Mouse (Mus musculus): ENCODE results near the gene Eif4b. TPM values are rescaled to one million over a fixed set of nuclear protein-coding genes. Genes with fewer than 3 reads are reported as not detected.

Eif4b gene
- polyA plus RNA-seq, 1 experiment from 2014 or later = 121 TPM

DNA sequence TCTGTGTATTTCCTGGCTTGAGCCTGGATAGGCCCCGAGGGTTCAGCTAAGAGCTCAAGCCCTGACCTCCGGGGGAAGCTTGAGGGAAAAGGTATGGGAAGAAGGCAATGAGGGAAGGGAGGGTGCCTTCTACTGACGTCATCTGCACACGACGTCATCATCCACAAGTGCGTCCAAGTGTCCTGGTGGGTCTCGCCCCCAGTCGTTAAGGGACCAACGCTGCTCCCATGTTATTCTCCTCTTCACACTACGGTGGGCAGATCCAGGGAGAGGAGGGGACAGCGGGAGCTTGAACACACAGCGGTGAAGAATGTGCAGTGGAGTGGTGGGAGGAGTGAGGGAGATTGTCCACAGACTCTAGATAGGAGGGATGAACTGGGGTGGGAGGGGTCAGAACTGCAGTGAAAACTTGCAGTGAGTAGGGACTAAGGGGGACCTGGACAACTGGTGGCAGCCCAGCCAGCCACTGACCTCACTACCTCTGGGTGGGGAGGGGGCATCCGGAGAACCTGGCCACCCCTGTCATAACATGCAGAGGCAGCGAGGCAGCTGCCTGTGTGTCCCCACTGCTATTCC lies 29.9 kb downstream of the Eif4b start:
- Histone ChIP-seq H3K4me2 (ENCODE audit: low read depth) (peak overlapping the region; percentile 36), H3K4me1 (ENCODE audit: control insufficient read depth, insufficient read depth, low read length) (peaks cover 46% of the 10 kb centered on the region), H3K27me3 (ENCODE audit: control insufficient read depth, insufficient read depth, low read length) (peaks cover 27% of the 10 kb centered on the region), H3K9me3 (ENCODE audit: control insufficient read depth, low read length) (no peaks in the 10 kb centered on the region), H3K4me3 (ENCODE audit: low read depth, low read length) (peak overlapping the region; percentile 20; the same call in 1 of the 2 replicates), H3K36me3 (ENCODE audit: control insufficient read depth, insufficient read depth, low read length) (no peaks in the 10 kb centered on the region), H3K27ac (ENCODE audit: low read depth, low read length) (peak overlapping the region; percentile 76), H3K9ac (ENCODE audit: low read length) (peak overlapping the region; percentile 53)
- DNase-seq (ENCODE audit: low spot score) (peak; percentile 20), ATAC-seq (ENCODE audit: insufficient read depth, low FRiP score, low TSS enrichment) (no peak)
- 2% methylated on average over 14 of the region's 14 CpGs for WGBS

DNA sequence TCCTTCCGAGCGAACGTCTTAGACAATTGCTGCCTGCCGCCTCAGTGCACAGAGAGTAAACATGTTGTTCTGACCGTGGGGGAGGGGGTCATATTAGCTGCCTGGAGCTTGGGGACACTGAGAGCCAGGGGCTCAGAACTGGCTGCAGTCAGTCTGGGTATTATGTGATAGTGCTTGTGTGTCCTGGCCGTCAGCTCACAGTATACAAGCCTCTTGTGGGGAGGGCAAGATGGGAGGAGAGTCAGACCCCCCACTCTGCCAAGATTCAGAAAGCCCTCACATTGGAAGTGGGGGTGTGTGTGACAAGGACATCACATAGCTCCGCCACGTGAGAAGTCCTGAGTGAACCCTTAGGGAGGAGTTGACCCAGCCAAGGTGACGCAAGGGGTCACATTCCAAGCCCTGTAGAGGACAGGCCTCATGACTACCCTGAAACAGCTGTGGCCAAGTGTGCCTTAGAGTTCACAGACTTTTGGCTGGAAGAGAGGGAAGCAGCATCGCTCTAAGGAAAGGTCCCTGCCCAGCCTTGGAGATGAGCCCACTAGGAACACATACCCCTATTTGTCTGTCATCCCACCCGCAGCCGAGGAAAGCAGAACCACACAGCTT lies 30.5 kb downstream of the Eif4b start:
- Histone ChIP-seq H3K4me1 (ENCODE audit: control insufficient read depth, insufficient read depth, low read length) (peaks cover 46% of the 10 kb centered on the region), H3K9me3 (ENCODE audit: control insufficient read depth, low read length) (no peaks in the 10 kb centered on the region), H3K9ac (ENCODE audit: low read length) (no peak overlapping the region), H3K4me2 (ENCODE audit: low read depth) (peak overlapping the region; percentile 36), H3K4me3 (ENCODE audit: low read depth, low read length) (0 out of 2 replicates have a peak overlapping the region, but pooled peaks have one; percentile 19), H3K36me3 (ENCODE audit: control insufficient read depth, insufficient read depth, low read length) (no peaks in the 10 kb centered on the region), H3K27me3 (ENCODE audit: control insufficient read depth, insufficient read depth, low read length) (peaks cover 26% of the 10 kb centered on the region), H3K27ac (ENCODE audit: low read depth, low read length) (0 out of 2 replicates have a peak overlapping the region, but pooled peaks have one; percentile 8)
- ATAC-seq (ENCODE audit: insufficient read depth, low FRiP score, low TSS enrichment) = no peak
- DNase-seq (ENCODE audit: low spot score) = peak; percentile 39
- WGBS = 22% methylated on average over 12 of the region's 12 CpGs

DNA sequence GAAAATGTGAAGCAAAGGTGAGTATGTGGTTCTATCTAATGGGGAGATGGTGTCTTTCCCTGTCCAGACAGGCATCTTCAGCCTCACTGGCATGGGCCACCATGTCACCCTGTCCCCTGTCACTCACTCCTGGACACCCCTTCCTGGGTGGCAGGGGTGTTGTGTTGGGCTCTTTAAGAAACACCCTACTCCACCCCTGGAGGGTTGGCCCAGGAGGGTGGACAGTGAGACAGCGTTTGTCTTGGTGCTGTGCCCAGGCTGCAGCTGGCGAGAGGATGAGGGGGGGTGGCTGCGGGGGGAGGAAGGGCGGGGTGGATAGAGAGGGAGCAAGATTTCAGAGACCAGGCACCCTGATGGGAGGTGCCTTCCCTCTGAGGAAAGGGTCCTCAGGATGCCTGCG lies 31.8 kb downstream of the Eif4b start:
- Histone ChIP-seq H3K4me1 (ENCODE audit: control insufficient read depth, insufficient read depth, low read length) (peaks cover 37% of the 10 kb centered on the region), H3K36me3 (ENCODE audit: control insufficient read depth, insufficient read depth, low read length) (no peaks in the 10 kb centered on the region), H3K4me2 (ENCODE audit: low read depth) (no peak overlapping the region), H3K27ac (ENCODE audit: low read depth, low read length) (no peak overlapping the region), H3K9ac (ENCODE audit: low read length) (no peak overlapping the region), H3K4me3 (ENCODE audit: low read depth, low read length) (no peak overlapping the region), H3K27me3 (ENCODE audit: control insufficient read depth, insufficient read depth, low read length) (peaks cover 26% of the 10 kb centered on the region), H3K9me3 (ENCODE audit: control insufficient read depth, low read length) (no peaks in the 10 kb centered on the region)
- whole genome bisulfite sequencing = 71% methylated on average over 5 of the region's 5 CpGs
- DNase-seq (ENCODE audit: low spot score) (no peak), ATAC-seq (ENCODE audit: insufficient read depth, low FRiP score, low TSS enrichment) (no peak)

DNA sequence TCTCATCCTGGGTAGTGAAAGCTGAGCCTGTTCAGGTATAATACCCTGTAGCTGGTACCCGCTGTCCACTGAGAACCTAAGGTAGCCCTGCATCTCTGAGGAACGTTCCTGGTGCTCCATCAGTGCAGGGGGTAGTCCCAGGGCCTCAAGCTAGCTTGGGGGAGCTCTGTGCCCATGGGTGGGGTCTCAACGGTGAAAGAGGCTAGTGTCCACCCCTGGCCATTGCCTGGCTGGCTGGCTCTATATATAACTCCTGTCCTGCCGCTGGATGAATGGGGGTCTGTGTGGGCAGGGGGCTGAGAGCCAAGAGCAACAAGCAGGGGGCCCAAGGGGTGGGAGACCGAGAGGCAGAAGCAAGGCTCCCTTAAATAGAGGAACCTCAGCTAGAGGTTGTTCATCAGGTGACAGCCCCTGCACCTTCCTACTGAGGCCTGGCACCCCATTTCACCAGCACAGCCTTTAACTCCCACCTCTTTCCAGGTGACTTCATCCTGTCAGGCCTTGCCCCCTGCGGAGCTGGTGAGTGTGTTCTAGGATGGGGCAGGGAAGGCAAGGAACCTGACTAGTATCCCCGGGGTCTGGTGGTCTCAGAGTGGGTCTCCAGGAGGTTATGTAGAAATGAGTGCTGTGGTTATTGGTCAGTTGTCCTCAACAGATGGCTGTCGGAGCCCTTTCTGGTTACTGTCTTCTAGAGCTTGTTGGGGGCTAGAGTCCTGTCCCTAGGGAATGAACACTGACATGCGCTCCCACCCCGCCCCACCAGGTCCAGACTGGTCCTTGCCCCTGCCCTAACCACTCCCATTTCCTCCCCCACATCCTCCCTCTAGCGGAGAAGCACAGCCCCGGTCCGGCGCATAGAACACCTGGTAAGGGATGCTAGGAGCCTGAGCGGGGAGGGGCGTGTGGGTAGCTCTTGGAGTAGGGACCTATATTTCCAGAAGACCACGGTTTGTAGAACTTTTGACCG lies 32.5 kb downstream of the Eif4b start:
- 26% methylated on average over 18 of the region's 18 CpGs for WGBS
- Histone ChIP-seq H3K4me3 (ENCODE audit: low read depth, low read length) (no peak overlapping the region), H3K9ac (ENCODE audit: low read length) (no peak overlapping the region), H3K36me3 (ENCODE audit: control insufficient read depth, insufficient read depth, low read length) (no peaks in the 10 kb centered on the region), H3K27ac (ENCODE audit: low read depth, low read length) (no peak overlapping the region), H3K4me1 (ENCODE audit: control insufficient read depth, insufficient read depth, low read length) (peaks cover 31% of the 10 kb centered on the region), H3K4me2 (ENCODE audit: low read depth) (no peak overlapping the region), H3K9me3 (ENCODE audit: control insufficient read depth, low read length) (no peaks in the 10 kb centered on the region), H3K27me3 (ENCODE audit: control insufficient read depth, insufficient read depth, low read length) (peaks cover 26% of the 10 kb centered on the region)
- no peak for ATAC-seq (ENCODE audit: insufficient read depth, low FRiP score, low TSS enrichment)
- no peak for DNase-seq (ENCODE audit: low spot score)

DNA sequence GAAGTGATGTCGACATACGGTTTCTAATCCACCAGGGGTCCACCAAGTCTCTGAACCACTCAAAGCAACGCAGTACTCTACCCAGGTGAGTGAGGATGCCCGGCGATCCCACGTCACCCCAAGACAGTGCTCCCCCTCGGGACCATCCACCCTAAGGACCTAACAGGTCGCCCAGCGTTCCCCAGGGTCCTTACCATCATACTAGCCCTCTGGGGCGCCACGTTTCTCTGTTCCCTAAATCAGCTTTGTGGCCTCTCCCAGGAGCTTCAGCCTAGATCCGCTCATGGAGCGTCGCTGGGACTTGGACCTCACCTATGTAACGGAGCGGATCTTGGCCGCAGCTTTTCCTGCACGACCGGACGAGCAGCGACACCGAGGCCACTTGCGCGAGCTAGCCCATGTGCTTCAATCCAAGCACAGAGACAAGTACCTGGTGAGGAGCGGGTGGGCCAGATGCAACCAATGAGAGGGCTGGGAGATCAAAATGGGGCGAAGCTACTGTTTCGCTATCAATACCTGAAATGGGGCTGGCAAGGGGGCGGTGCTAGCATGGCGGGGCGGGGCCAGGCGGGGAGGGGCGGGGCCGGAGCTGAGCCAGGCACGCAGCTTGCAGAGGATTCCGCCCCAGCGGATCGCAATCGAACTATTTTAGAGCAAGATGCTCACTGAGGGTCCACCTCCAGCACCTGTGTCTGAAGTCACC lies 33.3 kb downstream of the Eif4b start:
- 6% methylated on average over 38 of the region's 38 CpGs for WGBS
- H3K9me3 ChIP-seq (ENCODE audit: control insufficient read depth, low read length) = no peaks in the 10 kb centered on the region
- H3K4me2 ChIP-seq (ENCODE audit: low read depth) = peak overlapping the region; percentile 36
- H3K4me1 ChIP-seq (ENCODE audit: control insufficient read depth, insufficient read depth, low read length) = peaks cover 31% of the 10 kb centered on the region
- peak overlapping the region; percentile 27 for H3K4me3 ChIP-seq (ENCODE audit: low read depth, low read length)
- no peak overlapping the region for H3K9ac ChIP-seq (ENCODE audit: low read length)
- no peak for ATAC-seq (ENCODE audit: insufficient read depth, low FRiP score, low TSS enrichment)
- peaks cover 26% of the 10 kb centered on the region for H3K27me3 ChIP-seq (ENCODE audit: control insufficient read depth, insufficient read depth, low read length)
- peak; percentile 29 for DNase-seq (ENCODE audit: low spot score)
- H3K27ac ChIP-seq (ENCODE audit: low read depth, low read length) = no peak overlapping the region
- H3K36me3 ChIP-seq (ENCODE audit: control insufficient read depth, insufficient read depth, low read length) = no peaks in the 10 kb centered on the region

DNA sequence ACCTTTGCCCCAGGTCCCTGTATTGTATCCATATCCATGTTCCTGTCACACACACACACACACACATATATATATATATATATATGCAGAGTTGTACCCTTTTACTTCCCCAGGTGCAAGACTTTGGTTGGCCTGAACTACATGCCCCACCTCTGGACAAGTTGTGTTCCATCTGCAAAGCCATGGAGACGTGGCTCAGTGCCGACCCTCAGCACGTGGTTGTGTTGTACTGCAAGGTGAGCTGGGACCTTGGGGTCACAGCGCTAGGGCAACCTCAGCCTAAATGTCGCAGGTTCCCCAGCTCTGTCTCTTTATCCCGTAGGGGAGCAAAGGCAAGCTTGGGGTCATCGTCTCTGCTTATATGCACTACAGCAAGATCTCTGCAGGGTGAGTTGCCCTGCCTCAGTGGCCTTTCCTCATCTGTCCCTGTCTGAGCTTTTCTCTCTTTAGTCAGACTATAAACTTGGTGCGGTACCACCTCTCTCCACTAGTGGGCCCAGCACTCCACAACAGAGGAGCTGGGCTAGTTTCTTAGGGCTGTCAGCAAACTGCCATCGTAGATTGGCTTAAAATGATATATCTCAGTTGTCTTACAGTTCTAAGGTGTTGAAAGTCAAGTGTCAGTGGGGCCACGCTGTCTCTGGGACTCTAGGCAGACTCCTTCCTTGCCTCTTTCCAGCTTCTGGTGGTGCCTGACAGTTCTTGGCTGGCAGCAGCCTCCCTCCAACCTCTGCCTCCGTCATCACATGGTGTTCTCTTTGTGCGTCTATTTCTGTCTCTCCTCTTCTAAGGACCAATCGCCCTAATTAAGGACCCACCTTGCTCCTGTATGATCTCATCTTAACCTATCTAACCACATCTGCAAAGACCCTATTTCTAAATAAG lies 34.4 kb downstream of the Eif4b start:
- no peak overlapping the region for H3K4me3 ChIP-seq (ENCODE audit: low read depth, low read length)
- H3K9ac ChIP-seq (ENCODE audit: low read length) = no peak overlapping the region
- no peak overlapping the region for H3K4me2 ChIP-seq (ENCODE audit: low read depth)
- H3K4me1 ChIP-seq (ENCODE audit: control insufficient read depth, insufficient read depth, low read length) = peaks cover 22% of the 10 kb centered on the region
- no peak overlapping the region for H3K27ac ChIP-seq (ENCODE audit: low read depth, low read length)
- 39% methylated on average over 13 of the region's 13 CpGs for WGBS
- 0 out of 2 replicates have a peak, but pooled peaks cover 2% of the 10 kb centered on the region for H3K36me3 ChIP-seq (ENCODE audit: control insufficient read depth, insufficient read depth, low read length)
- DNase-seq (ENCODE audit: low spot score) (peak; percentile 67), ATAC-seq (ENCODE audit: insufficient read depth, low FRiP score, low TSS enrichment) (no peak)
- H3K27me3 ChIP-seq (ENCODE audit: control insufficient read depth, insufficient read depth, low read length) = peaks cover 26% of the 10 kb centered on the region
- H3K9me3 ChIP-seq (ENCODE audit: control insufficient read depth, low read length) = no peaks in the 10 kb centered on the region

DNA sequence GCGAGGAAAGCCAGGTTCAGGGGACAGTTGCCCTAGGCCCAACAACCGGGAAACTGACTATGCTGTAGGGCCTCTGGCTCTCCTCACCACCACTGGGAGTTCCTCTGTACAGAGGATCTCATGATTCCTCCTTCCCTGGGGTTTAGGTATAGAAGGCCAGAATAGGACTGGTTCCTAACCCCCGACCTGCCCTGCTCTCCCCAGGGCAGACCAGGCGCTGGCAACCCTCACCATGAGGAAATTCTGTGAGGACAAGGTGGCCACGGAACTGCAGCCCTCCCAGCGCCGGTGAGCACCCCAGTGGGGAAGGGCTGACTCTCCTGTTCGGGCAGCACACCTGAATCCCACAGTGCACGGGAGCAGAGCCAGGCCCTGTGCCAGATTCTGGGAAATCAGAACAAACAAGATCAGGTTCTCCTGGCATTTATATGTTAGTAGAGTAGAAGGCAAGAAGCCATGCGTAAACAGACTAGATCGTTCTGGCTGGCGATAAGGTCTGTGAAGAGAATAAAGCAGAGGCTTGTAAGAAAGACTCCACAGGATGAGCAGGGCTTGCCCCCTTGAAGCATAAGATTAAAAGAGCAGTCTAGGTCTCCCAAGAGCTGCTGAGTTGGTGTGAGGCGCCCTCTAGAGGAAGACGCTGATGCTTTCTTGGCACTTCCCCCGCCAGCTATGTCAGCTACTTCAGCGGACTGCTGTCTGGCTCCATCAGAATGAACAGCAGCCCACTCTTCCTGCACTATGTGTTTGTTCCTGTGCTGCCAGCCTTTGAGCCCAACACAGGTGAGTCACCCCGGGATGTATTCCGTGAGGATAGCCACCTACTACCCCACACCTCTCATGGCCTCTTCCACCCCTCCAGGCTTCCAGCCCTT lies 35.3 kb downstream of the Eif4b start:
- no peak overlapping the region for H3K9ac ChIP-seq (ENCODE audit: low read length)
- no peak for ATAC-seq (ENCODE audit: insufficient read depth, low FRiP score, low TSS enrichment)
- H3K4me2 ChIP-seq (ENCODE audit: low read depth) = no peak overlapping the region
- no peak overlapping the region for H3K4me3 ChIP-seq (ENCODE audit: low read depth, low read length)
- H3K36me3 ChIP-seq (ENCODE audit: control insufficient read depth, insufficient read depth, low read length) = 0 out of 2 replicates have a peak, but pooled peaks cover 2% of the 10 kb centered on the region
- no peak overlapping the region for H3K27ac ChIP-seq (ENCODE audit: low read depth, low read length)
- peak; percentile 76 for DNase-seq (ENCODE audit: low spot score)
- H3K4me1 ChIP-seq (ENCODE audit: control insufficient read depth, insufficient read depth, low read length) = peaks cover 17% of the 10 kb centered on the region
- WGBS = 55% methylated on average over 18 of the region's 18 CpGs
- no peaks in the 10 kb centered on the region for H3K9me3 ChIP-seq (ENCODE audit: control insufficient read depth, low read length)
- peaks cover 26% of the 10 kb centered on the region for H3K27me3 ChIP-seq (ENCODE audit: control insufficient read depth, insufficient read depth, low read length)

Measured in neural tube, embryonic 11.5 days (tissue).